Mouse (Mus musculus): ENCODE data around the gene Cdh23. TPM values are rescaled to one million over a fixed set of nuclear protein-coding genes. Genes with fewer than 3 reads are reported as not detected.
"Not testable (repeated sequence)": the region's sequence is repeated elsewhere in the genome, so short reads cannot be mapped to it uniquely, and the experiment has no call there.

Cdh23 gene
- polyA plus RNA-seq, 1 experiment, result 0.31 TPM

DNA sequence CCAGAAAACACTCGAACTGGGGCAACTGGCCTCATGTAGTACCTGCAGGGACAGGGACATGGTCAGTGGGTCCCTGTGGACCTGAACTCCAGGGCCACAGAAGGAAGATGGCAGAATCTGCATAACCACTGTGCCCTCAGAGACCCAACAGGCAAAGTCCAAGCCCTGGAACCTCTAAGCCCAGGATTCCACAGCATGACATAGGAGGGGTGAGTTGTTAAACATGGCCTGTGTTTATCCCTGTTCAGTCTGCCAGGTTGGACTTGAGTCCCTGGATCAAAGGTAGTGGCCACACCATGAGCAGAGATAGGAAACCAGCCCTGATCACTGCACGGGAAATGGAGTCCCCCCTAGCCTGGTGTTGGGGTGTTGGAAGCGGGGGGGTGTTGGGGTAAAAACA, 20.2 kb upstream of the Cdh23 start:
- no peak for DNase-seq (ENCODE audit: low read depth, low spot score)

DNA sequence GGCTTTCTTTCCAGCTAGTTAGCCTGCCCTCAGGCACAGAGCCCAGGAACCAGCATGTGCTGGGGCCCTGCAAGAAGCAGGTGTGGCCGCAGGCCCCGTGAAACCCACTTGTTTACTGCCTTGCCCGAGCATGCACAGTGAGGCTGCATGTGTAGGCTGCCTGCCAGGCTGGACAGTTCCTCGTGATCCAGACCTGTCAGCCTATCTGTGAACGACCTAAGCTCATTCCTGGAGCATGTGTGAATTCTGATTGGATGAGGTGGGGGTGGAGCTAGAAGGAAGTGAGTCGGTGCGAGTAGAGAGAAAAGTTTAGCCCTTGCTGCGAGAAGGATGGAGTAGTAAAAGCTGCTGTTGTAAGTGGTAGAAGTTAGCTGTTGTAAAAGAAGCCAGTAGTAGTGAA, 16.0 kb upstream of the Cdh23 start:
- WGBS, result 47% methylated on average over 8 of the region's 8 CpGs
- not testable (repeated sequence) for DNase-seq (ENCODE audit: low read depth, low spot score)

More for the DNA sequence above, 20.2 kb upstream of the Cdh23 start:
- WGBS, result 83% methylated on average over 3 of the region's 3 CpGs

DNA sequence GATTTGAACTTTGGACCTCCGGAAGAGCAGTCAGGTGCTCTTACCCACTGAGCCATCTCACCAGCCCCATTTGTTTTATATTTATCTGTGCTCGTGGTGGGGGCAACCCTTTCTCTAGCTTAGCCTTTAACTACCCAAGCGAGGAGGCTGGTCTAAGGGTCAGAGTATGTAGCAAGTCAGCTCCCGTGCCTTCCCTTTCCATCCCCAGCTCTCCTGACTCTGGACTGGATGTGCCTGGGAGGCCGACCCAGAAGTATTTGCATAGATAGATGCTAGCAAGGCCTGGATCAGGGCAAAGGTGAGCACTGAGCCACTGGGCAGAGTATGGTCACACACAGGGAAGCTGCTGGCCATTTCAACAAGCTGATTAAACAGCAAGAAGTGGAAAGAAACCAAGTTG, 12.5 kb upstream of the Cdh23 start:
- no peak for DNase-seq (ENCODE audit: low read depth, low spot score)
- 76% methylated on average over 5 of the region's 5 CpGs for WGBS

DNA sequence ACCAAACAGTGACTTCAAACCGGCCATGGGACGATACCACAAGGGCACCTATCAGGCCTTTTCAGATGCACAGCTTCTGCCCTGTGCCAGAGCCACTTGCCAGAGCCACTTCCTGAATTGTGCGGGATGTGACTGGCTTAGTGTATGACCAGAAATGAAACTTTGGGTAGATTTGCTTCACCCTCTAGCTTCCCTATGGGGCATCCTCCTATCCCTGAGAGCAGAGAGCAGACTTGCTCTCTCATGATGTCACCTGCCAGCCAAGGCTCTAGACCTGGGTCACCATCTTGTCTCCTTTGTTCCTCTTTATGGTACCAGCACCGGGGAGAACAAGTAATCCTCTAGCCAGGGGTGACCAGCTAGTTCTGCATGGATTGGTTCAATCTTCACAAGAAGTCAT, 10.0 kb upstream of the Cdh23 start:
- DNase-seq (ENCODE audit: low read depth, low spot score), result no peak
- WGBS, result 79% methylated on average over 4 of the region's 4 CpGs

DNA sequence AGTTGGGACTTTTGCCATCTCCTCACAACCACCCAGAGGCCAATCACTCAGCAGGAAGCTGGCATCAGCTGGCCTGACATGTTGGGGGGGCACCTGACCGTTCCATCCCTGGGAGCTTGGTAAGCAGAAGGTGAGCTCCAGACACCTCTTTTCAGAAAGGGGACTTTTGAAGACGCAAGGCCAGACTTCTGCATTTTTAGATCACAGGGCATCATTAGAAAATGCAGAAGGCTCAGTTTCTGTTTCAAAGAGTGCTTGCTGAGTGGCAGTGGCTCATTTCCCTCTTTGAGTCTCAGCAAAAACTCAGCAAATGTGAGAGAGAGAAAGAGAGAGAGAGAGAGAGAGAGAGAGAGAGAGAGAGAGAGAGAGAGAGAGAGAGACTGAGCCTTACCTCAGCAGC, 8.8 kb upstream of the Cdh23 start:
- WGBS, result 55% methylated on average over 2 of the region's 2 CpGs
- DNase-seq (ENCODE audit: low read depth, low spot score), result no peak

DNA sequence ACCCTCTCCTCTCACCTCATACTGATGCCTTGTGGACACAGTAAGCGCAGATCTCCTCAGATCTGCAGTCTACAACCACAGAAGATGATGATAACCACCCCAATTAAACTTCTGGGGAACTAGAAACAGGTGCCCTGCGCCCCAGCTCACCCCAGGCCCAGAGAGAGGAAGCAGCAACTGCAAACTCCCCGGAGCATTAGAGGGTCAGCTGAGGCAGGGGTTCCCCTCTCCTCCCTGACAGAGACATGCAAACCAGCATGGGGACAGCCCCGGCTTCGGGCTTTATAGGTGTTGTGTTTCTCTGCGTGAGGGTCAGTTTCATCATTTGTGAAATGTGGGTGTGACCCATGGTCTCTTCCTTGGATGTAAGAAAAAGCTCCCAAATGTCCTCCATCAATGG, 1.5 kb upstream of the Cdh23 start:
- no peak for DNase-seq (ENCODE audit: low read depth, low spot score)
- WGBS, result 71% methylated on average over 6 of the region's 6 CpGs

DNA sequence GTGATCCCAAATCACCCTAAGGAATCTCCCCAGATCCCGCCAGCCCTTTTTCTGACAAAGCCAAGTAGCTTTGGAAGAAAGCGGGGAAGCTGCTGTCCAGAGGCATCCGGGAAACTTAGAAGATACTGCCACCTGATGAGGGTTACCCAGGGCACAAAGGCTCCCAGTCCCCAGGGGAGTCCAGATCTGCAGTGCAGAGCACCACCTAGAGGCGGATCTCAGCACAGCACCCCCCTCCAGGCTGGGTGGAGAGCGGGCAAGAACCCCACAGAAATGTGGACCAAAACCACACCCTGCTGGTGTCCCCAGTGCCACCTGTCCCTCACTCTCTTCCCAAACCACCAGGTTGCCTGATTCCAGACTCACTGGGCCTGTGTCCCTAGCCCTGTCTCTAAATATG, 685 bp upstream of the Cdh23 start:
- DNase-seq (ENCODE audit: low read depth, low spot score), result no peak
- WGBS, result 10% methylated on average over 5 of the region's 5 CpGs

DNA sequence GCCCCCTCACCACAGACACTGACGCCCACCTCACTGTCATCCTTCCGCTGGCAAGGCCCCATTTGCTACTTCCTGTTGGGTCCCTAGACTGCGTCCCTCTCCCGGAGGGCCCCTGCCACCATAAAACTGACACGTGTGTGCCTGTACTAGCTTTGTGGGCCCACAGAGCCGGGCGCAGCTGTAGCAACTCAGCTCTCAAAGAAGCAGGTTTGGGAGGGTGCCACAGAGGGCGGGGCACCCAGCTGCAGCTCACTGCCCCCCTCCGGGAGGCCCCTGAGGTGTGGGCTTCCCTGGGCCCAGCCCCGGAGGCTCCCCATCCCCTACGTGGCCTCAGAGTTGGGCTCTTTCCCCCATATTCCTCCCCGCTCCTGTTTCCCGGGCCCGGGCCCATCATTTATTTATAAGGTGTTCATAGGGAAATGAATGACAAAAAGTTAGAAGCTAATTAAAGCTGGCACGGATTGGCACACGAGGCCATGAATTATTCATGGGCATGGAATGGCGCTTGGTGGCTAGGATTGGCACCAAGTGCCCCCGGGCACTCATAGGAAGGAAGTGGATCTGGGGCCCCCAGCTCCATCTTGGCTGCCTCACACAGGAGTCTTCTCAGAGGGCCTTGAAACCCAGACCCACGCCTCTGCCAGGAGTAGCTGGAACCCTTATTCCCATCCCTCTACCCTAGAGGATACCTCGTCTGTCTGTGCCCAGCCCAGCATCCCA, 4.5 kb downstream of the Cdh23 start:
- DNase-seq (ENCODE audit: low read depth, low spot score), result no peak
- WGBS, result 45% methylated on average over 20 of the region's 20 CpGs

DNA sequence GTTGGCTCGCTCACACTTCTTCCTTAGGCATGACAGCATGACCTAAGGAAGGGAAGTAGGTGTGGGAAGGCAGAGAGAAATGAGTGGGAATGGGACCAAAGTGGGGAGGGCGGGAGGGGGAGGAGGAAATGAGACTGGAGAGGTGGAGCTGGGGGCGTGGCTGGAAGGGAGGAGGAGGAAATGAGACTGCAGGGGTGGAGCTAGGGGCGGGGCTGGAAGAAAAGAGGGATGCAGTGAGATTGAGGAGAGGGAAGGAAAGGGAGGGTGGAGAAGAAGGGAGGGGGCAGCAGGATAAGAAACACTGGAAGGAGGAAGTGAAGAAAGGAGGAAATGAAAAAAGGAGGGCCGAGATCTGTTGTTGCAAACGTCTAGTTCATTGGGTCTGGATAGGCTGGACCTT, 5.3 kb downstream of the Cdh23 start:
- WGBS, result 35% methylated on average over 6 of the region's 6 CpGs
- no peak for DNase-seq (ENCODE audit: low read depth, low spot score)

DNA sequence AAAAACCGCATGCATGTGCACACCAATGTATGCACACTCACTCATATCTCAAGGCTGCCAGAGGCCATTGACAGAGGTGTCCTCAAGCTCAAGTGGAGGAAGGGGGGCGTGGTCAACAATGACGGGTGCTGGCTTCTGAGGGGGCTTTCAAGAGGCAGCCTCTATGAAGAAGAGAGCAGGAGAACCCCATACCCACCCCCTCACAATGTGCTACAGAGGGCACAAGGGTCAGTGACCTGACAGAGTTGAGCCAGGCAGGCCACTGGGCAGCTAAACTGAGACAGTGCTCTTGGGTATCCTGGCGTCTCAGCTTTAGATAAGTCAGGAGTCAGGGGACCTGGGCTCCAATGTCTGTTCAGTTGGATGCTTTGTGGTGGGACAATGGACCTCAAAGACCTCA, 6.9 kb downstream of the Cdh23 start:
- no peak for DNase-seq (ENCODE audit: low read depth, low spot score)
- 68% methylated on average over 4 of the region's 4 CpGs for WGBS

DNA sequence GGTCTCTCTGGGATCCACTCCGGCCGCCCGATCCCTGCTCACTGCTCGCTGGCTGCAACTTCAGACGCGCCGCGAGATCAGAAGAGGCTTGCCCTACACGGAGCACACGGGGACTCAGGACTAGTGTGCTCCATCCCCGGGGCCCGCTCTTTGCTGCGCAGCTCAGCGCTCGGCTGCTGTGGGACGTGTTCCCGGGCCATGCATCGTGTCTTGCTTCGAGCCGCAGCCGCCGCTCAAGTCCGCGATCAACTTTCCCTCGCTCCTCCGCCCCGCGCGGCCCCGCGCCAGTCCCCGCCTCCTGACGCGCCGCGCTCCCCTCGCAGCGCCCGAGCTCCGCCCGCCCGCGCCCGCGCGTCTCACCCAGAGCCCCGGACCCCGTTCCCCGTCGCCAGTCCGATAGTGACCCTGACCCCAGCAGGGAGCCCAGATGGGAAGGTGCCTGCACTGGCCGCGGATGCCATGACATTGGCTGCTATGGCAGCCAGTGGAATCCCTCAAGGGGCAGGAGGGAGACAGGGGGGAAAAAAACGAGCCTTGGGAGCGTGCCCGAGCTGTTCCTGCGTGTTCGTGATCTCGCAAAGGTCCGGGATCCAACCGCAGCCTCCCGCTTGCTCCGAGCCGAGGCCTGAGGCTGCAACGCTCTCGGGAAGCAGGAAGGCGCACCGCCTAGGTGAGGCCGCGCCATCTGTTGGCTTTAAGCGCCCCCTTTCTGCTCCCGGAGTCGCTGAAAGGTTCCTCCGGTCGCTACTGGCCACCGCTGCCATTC, 9.1 kb downstream of the Cdh23 start:
- no peak for DNase-seq (ENCODE audit: low read depth, low spot score)
- under 1% methylated on average over 76 of the region's 76 CpGs for WGBS

DNA sequence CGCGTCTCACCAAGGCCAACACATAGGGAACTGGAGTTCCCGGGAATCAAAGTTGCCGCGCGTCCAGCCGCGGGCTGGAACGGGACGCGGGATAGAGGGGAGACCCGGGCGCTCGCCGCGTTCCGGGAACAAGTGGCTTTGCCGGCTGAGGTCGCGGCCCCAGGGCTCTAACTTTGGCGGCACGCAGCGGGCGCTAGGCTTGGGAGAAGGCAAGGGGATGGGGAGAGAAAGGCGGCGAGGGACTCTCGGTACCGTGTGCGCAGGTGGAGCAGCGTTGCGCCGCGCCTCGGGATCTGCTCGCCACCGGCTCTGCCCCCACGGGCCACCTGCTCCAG, 9.7 kb downstream of the Cdh23 start:
- under 1% methylated on average over 37 of the region's 37 CpGs for WGBS
- DNase-seq (ENCODE audit: low read depth, low spot score), result no peak

DNA sequence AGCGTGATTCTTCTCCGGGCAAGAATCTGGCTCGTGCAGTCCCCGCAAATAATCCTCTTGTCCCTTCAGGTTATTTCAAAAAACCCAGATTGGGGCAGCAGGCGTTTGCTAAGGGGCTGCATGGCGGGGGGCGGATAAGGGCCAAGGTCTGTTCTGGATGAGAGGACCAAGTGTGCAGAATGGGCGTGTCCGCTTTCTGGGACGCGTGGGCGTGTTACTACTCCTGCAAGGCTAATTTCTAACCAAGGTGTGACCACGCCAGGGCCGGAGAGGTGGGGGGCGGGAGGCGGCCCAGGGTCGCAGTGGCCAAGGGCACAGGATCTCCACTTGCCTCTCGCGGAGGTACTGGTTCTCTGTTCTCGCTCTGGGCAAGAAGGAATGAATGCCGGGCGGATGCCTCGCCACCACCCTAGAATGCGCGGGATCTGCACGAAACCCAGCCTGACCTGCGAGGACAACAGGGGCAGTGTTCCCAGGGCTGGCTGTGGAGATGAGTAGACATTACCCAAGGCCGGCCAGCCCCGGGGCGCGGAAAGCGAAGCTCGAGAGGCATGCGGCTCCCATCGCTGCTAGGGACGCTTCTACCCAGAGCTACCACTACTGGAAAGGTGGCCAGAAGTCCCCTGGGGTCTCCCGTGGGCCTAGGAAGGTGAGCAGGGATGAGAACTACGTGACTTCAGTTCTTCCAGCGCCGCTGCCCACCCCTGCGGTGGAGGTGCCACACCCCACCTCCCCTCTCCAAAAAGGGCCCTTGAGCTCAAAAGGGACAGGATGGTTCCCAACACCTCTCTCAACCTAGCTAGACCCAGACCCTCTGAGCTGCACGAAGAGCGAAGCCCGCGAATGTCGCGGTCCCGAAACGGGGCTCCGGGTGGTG, 10.3 kb downstream of the Cdh23 start:
- WGBS, result 7% methylated on average over 50 of the region's 50 CpGs

DNA sequence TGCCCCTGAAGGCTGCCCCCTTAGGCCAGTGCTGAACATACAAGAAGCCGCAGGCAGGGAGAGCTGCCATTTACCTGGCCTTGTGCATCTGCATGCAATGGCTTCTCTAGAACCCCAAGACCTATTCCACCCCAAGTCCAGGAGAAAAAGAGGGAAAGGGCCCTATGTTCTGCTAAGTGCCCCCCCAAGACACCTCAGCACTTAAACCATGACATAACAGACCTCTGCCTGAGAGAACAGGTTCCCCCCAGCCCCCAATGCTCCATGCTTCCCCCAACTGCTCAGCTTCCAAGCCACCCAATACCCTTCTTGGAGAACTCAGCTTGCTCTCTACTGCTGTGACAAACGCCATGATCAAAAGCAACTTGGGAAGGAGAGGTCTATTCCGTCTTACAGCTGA, 17.4 kb downstream of the Cdh23 start:
- no peak for DNase-seq (ENCODE audit: low read depth, low spot score)
- WGBS, result 80% methylated on average over 3 of the region's 3 CpGs

More for the DNA sequence above, 10.3 kb downstream of the Cdh23 start:
- DNase-seq (ENCODE audit: low read depth, low spot score), result no peak

DNA sequence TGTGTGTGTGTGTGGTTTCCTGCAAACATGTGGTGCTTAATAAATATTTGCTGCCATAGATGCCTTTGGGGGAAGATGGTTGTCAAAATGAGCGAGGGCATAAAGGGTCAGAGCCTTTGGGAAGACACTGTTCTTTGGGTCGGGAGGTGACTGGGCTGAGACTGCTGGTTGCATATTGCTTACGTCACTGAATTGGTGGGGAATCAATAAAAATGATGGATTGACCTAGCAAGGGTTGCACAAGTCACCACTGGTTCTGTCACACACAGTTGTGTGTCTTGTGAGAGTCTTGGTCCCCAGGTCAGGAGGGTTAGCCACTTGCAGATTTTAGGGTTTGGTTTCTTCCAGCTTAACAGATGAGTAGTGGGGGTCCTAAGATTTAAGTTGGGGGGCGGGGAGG, 19.0 kb downstream of the Cdh23 start:
- 58% methylated on average over 4 of the region's 4 CpGs for WGBS
- no peak for DNase-seq (ENCODE audit: low read depth, low spot score)

DNA sequence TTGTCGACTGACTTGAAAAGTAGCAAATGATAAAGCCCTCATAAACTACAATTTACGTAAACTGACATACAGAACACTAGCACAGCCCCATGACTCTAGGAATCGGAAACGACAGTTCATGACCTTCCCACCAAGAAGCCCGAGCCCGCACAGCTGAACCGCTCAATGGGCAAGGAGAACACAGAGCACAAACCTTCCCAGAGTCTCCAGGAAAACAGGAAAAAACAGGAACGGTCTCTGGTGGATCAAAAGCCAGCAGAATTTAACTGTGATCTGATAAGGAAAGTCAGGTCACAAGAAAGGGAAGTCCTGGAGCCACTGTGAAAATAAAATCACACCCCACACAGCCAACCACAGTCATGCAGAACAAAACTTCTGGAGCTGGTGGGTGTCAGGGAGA, 26.1 kb downstream of the Cdh23 start:
- DNase-seq (ENCODE audit: low read depth, low spot score), result no peak
- 47% methylated on average over 8 of the region's 8 CpGs for WGBS

DNA sequence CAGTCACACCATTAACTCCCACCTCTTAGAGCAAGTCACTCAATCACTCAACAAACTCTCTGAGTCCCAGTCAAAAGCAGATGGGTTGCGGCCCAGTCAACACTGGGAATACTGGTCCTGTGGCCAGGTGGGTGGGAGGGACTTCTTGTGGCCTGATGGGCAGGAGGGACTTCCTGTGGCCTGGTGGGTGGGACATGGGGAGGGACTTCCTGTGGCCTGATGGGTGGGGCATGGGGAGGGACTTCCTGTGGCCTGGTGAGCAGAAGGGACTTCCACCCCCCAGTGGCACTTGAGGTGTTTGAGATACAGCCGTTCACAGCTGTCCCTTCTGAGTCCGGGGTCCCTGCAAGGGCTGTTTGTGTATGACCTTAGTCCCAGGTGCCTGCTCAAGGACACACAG, 27.7 kb downstream of the Cdh23 start:
- WGBS, result 81% methylated on average over 3 of the region's 3 CpGs
- no peak for DNase-seq (ENCODE audit: low read depth, low spot score)

DNA sequence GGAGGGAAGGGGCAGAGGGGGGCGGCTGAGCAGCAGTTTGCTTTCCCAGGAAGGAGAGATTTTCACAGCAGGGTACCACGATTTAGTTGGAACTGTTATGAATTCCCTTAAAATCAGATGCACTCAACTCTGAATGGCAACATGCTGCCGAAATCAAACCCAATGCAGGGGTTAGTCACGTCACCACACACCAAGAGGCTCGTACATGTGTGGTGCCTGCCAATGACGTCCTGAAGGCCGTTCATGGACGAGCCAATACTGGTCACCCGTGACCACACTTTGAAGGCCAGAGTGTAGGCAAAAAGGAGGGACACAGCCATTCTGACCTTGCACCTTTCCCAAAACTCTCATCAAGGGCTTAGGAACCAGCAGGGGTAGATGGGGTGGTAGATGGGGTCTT, 35.3 kb downstream of the Cdh23 start:
- no peak for DNase-seq (ENCODE audit: low read depth, low spot score)
- 76% methylated on average over 9 of the region's 9 CpGs for WGBS

DNA sequence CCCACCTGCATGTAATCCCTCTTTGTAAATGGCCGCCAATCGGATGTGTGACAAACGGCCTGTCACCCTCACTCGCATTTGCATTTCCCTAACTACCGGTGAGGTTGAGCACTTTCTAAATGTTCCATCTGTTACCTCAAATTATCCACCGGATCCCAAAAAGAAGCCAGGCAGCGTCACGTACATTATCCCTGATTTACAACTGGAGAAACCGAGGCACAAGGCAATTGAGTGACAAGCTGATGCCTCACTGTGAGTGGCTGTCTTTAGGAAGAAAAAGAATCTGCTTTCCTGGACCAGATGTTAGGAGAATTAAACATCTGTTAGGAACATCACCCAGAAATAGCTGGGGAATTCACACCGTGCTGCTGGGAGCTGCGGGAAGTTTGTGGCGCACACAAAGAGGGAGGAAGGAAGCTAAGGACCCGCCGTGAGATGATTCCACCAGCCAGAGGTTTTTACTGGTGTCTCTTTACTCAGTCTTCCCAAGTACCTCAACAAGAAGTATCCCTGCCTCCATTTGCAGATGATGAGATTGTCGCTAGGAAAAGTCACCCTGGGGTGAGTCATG, 36.8 kb downstream of the Cdh23 start:
- WGBS, result 68% methylated on average over 15 of the region's 15 CpGs
- DNase-seq (ENCODE audit: low read depth, low spot score), result no peak

DNA sequence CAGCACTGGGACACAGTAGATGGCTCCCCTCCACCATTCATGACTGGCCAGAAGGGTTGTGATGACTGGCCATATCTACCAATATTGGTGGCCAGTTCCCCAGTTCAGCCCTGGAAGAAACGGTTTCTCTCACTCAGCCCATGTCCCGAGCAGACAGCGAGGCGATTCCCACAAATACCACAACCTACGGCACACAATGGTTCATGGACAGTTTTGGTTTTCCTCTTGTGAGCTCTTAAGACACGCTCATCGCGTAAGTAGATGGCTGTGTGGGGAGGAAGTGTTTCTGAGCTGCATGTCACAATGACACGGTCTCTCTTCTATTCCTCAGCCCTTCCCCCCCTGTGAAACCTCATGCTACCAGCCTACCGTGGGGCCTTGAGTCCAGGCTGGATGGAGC, 38.1 kb downstream of the Cdh23 start:
- 81% methylated on average over 10 of the region's 10 CpGs for WGBS
- no peak for DNase-seq (ENCODE audit: low read depth, low spot score)

Measured in large intestine, adult 2 months (tissue).